Mouse (Mus musculus) monocyte, adult 5-6 weeks (primary cell): ENCODE measurements around the gene Nip7. TPM values are rescaled to one million over a fixed set of nuclear protein-coding genes. Genes with fewer than 3 reads are reported as not detected.
"Not testable (repeated sequence)": the region's sequence is repeated elsewhere in the genome, so short reads cannot be mapped to it uniquely, and the experiment has no call there.

Experiments
- ATAC-seq: fragments of 153-309, 156-312 bp; replicated peaks from 2 replicates; pipeline ENCODE4 v1.8.0; 2017; ENCODE audit warnings: mild to moderate bottlenecking; ENCODE audit not compliant: low TSS enrichment, insufficient number of reproducible peaks, severe bottlenecking, poor library complexity, low FRiP score
- total RNA-seq: library from RNA; stranded (forward); fragments of 200-1000, 200-491, 200-594 nt; gene quantifications from 3 replicates; pipeline ENCODE4 v1.2.3, GENCODE M21; 2017

The Nip7 gene
- total RNA-seq, 1 experiment from 2014 or later, result 41.7 TPM

- ATAC-seq, result peak; percentile 24
Measured at GRCm38 (mm10) chr8:107056973-107057369, 294 bp downstream of the Nip7 start.

GRCm38 (mm10) chr8:107062613-107063012, 5.9 kb downstream of the Nip7 start:
- ATAC-seq, result no peak

GRCm38 (mm10) chr8:107065511-107066496, 9.1 kb downstream of the Nip7 start, which contains the start of gene Tmed6:
Gene Tmed6 (minus strand): TSS chr8:107065644.
- no peak for ATAC-seq

GRCm38 (mm10) chr8:107073706-107074105, 17.0 kb downstream of the Nip7 start:
- ATAC-seq, result no peak

- ATAC-seq, result no peak
Measured at GRCm38 (mm10) chr8:107074128-107074527, 17.5 kb downstream of the Nip7 start.

- no peak for ATAC-seq
Measured at GRCm38 (mm10) chr8:107076239-107076888, 19.7 kb downstream of the Nip7 start.

- no peak for ATAC-seq
Measured at GRCm38 (mm10) chr8:107085358-107085757, 28.7 kb downstream of the Nip7 start.

GRCm38 (mm10) chr8:107086018-107086417, 29.3 kb downstream of the Nip7 start:
- no peak for ATAC-seq

- no peak for ATAC-seq
Measured at GRCm38 (mm10) chr8:107088526-107089063, 31.9 kb downstream of the Nip7 start.

- no peak for ATAC-seq
Measured at GRCm38 (mm10) chr8:107090531-107090930, 33.9 kb downstream of the Nip7 start.

- peak; percentile 36; the same call in 1 of the 2 replicates for ATAC-seq
Measured at GRCm38 (mm10) chr8:107095717-107096365, 39.2 kb downstream of the Nip7 start.

GRCm38 (mm10) chr8:107096366-107097036, 39.8 kb downstream of the Nip7 start, which contains the start of gene Terf2:
Gene Terf2 (minus strand): TSS chr8:107096547.
- peak; percentile 91 for ATAC-seq

GRCm38 (mm10) chr8:107100635-107101034, 44.0 kb downstream of the Nip7 start:
- no peak for ATAC-seq

GRCm38 (mm10) chr8:107104547-107104946, 47.9 kb downstream of the Nip7 start:
- ATAC-seq, result 0 out of 2 replicates have a peak, but pooled peaks have one; percentile 53

GRCm38 (mm10) chr8:107108089-107108488, 51.4 kb downstream of the Nip7 start:
- not testable (repeated sequence) for ATAC-seq

GRCm38 (mm10) chr8:107108978-107109720, 52.5 kb downstream of the Nip7 start:
- no peak for ATAC-seq

- ATAC-seq, result no peak
Measured at GRCm38 (mm10) chr8:107109816-107110435, 53.2 kb downstream of the Nip7 start.
